Mouse (Mus musculus): ENCODE measurements around the gene Psmb3.

Gene Psmb3

DNA sequence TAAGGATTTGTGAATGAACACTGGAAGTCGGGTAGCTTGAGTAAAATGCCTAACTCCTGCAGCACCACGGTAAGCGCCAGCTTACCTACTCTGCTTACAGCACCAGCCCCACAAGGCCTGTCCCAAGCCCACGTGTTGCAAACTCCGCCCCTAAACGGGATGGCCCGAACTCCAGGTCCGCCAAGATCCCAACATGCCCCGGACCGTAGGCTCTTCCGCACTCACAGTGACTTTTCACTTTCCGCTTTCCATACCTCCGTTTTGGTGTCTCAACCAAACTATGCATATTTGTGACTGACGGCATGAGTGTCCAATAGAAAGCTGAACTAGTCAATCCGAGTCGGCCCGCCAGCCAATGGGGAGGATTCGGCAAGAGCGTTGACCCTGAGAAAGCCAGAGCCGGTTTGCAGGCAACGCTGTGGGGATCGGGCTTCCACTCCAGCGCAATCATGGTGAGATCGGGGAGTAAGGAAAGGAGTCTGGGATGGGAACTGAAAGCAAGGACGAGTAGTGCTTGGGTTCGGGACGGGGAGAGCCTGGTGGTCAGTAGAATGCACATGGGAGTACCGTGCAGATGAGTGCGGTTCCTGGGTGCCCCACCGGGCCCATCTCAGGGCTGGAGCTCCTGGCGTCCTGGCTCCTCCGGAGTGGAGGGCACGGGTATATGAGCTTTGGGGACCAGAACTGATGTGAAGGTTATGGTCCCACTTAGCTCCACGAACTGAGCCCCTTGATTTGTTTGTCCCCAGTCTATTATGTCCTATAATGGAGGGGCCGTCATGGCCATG, at the start of gene Psmb3:
Gene Psmb3, plus strand, starts transcription at position 361 of the 788 bp plus-strand sequence.
- CTCF ChIA-PET: interaction anchor here (0.6 kb wide), 1 partner anchor 338 kb away, joined by 3 read pairs; no protein-coding TSS in a partner anchor

DNA sequence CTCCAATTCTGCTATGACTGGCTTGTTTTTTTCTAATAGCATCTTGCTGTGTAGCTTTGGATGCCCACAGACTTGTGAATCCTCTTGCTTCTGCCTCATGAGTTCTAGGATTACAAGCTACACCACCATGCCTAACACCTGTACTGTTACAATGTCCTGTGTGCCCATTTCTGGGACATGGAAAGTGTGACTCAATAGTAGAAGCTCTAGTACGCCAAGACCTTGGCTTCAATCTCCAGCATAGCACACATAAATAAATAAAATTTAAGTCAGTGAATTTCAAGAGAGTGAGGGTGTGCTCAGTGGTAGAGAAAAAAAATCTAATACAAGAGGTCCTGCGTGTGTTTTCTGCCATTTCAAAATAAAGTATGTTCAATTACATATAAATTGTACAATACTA, 49.0 kb upstream of the Psmb3 start:
- CTCF ChIA-PET: interaction anchor here (1.6 kb wide), 1 partner anchor 36 kb away, joined by 3 read pairs; no protein-coding TSS in a partner anchor

GRCm38 (mm10) chr11:97656269-97656971, 46.8 kb upstream of the Psmb3 start:
- CTCF ChIA-PET: interaction anchor here (0.6 to 0.7 kb wide), 2 partner anchors 384 to 928 kb away, joined by 3 read pairs; no protein-coding TSS in a partner anchor

DNA sequence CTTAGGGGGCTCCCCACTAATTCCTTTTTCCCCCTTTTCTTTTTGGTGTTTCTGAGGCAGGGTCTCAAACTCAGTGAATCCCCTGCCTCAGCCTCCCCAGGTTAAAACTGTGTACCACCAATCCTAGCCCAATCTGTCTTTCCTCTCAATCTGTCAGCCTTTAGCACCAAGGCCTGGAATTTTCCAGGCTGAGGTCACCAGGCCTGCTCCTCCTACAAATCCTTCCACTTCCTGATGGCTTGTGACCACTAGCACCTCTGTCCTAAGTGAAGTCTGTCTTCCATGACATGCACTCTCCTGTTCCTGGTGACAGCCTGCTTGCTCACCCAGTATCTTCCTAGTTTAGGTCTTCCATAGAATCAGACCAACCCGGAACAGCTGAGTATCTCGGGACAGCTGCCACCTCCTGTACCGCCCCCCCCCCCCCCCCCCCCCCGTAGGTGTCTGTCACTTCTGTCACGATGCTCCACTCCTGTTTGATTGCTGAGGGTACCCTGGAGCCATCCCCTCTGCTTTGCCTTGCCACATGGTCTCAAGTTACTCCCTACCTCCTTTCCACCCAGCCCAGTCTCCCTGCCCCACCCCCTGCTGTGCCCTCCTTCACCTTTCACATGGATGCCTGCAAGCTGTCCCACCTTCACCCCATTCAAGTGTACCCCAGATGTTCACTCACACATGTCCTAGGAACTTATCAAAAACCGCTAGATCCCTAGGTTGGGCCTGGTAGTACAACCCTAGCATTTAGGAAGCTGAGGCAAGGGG, 45.8 kb upstream of the Psmb3 start:
- CTCF ChIA-PET: interaction anchor here (0.7 to 2.4 kb wide), 5 partner anchors 13 to 383 kb away, joined by 3 to 8 read pairs (median 4); no protein-coding TSS in a partner anchor

DNA sequence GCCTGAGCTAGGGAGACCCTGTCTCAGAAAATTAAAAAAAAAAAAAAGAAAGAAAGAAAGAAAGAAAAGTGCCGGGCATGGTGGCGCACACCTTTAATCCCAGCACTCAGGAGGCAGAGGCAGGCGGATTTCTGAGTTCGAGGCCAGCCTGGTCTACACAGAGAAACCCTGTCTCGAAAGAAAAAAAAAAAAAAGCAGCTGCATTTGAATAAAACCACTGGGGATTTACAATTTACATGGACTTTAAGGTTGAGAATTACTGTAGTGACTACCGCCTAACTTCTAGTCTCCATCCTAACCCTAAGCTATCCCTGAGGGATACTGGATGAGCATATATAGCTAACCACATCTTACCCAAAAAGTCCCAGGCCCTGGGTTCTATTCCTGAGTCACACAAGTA, 45.2 kb upstream of the Psmb3 start:
- CTCF ChIA-PET: interaction anchor here (0.7 to 2.4 kb wide), 4 partner anchors 13 to 242 kb away, joined by 3 to 8 read pairs (median 5); no protein-coding TSS in a partner anchor

GRCm38 (mm10) chr11:97658751-97659266, 44.4 kb upstream of the Psmb3 start:
- CTCF ChIA-PET: interaction anchor here (2.3 to 2.4 kb wide), 2 partner anchors 14 to 25 kb away, joined by 6 to 8 read pairs; no protein-coding TSS in a partner anchor

DNA sequence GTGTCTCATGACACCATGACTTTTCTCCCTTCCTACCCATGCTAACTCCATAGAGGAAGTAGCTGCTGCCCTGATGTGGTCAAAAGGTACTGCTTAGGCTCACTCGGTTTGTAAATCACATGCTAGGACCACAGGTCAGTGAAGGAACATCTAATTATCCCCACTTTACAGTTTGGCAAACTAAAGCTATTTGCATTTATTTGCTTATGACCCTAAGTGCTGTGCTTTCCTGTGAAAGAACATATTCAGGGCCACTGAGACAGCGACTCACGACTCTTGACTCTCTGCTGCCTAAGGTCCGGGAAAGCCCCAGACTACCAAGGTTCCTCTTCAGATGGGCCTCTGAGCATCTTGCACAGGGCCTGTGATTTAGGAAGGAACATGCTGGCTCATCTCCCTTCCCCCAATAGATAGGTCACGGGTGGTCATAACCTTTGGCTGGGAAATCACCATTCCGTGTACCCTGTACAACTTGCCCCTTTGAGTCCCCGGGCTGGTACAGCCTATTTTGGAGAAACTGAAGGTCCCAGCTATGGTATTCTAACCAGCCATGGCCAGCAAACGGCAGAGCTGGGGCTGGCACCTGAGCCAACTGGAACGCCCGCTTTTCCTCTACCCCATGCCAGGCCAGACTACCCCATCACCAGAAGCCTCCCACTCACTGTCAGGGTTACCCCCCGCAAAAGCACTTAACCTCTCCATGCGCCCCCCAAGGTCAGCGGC, 43.8 kb upstream of the Psmb3 start:
- CTCF ChIA-PET: interaction anchor here (2.3 to 2.4 kb wide), 2 partner anchors 15 to 25 kb away, joined by 6 to 8 read pairs; no protein-coding TSS in a partner anchor

- CTCF ChIA-PET: interaction anchor here (0.9 to 2.4 kb wide), 2 partner anchors 24 kb away, joined by 6 to 8 read pairs; no protein-coding TSS in a partner anchor
These were observed 43.0 kb upstream of the Psmb3 start for GRCm38 (mm10) chr11:97659990-97660714.

DNA sequence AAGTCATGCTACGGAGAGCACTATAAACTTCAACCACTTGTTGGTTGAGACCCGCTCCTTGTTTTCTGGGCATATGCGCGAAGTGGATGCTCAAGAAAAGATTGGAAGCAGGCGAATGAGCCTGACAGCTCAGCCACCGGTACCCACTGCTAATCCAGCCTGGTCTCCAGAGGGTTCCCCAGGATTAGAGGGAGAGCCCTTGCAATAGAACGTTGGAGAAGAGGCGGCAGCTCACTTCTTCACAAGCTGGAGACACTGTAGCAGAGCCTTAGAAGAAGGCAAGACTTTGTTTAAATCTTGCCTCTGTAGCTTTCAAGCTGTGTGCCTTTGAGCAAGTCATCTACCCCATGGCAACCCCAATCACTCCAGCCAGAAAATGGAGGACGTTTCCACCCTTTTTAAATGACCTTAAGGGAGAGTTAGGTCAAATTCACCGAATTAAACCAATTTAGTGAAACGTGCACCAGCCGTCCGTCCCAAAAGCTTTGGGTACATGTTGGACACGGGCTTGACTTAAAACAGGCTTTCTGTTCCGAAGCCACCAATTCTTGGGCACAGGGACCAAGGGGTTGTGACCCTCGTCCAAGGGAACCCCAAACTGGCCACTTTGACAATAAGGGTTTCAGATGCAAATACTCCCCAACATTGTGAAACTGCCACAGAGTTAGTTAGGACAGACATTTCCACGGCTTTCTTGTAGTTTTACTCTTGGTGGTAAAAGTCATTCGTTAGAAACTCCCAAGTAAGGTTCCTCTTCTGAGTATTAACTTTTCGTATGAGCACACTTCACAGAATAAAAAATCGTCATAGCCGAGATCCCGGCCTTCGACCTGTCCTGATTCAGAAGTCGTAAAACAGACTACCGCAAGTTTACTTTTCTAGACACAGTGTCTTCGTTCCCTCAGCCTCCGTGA, 42.2 kb upstream of the Psmb3 start:
- CTCF ChIA-PET: interaction anchor here (0.9 kb wide), 1 partner anchor 23 kb away, joined by 6 read pairs; no protein-coding TSS in a partner anchor

- CTCF ChIA-PET: no interaction called here
These were observed 41.5 kb upstream of the Psmb3 start for GRCm38 (mm10) chr11:97661648-97662133.

GRCm38 (mm10) chr11:97662207-97662892, 40.8 kb upstream of the Psmb3 start:
- CTCF ChIA-PET: interaction anchor here (0.5 kb wide), 1 partner anchor 349 kb away, joined by 11 read pairs; no protein-coding TSS in a partner anchor

DNA sequence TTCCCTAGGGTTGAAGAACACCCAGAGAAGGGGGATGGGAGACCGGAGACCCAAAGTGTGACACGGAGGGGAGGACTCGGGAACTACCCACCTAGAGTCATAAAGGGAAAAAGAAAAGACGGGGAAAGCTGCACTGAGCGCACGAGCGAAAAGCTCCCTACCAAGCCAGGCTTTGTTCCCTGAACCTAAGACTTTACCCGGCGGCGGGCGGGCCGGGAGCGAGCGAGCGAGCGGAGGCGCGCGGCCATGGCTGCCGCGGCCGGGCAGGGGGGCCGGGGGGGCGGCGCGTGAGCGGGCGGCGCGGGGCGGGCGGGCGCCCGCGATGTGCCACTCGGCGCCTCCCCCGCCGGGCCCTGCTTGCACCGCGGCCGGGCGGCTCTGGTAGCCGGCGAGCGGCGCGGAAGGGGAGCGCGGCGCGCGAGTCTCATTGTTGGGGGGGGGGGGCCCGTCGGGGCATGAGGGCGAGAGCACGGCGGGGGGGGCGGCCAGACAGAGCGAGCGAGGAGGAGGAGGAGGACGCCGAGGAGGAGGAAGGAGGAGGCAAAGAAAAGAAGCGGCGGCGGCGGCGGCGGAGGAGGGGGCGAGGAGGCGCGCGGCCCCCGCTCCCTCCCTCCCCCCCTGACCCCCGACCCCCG, 40.2 kb upstream of the Psmb3 start, which contains the start of gene Mllt6:
Gene Mllt6, plus strand, starts transcription at position 522 of the 635 bp plus-strand sequence.
- CTCF ChIA-PET: interaction anchor here (0.7 kb wide), 1 partner anchor 14 kb away, joined by 4 read pairs; no protein-coding TSS in a partner anchor

- CTCF ChIA-PET: interaction anchor here (0.6 to 0.7 kb wide), 3 partner anchors 13 to 119 kb away, joined by 4 to 5 read pairs (median 4); no protein-coding TSS in a partner anchor
These were observed 39.5 kb upstream of the Psmb3 start for GRCm38 (mm10) chr11:97663528-97664338.

DNA sequence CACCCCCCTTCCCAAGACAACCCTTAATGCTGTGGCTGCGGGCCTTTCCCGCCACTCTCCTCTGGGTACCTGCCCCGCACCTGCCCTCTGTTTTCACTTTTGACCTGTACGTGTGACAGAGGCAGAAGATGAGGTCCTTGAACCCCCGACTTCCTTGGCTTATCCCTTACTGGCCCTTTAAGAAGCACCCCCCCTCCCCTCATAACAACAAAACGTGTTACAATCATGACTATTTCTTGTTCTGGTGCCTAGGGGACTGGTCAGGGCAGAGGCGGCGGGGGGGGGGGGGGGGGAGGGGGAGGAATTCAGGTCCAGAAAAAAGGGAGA, 38.9 kb upstream of the Psmb3 start:
- CTCF ChIA-PET: interaction anchor here (0.6 to 0.7 kb wide), 2 partner anchors 18 to 58 kb away, joined by 4 to 6 read pairs; no protein-coding TSS in a partner anchor

GRCm38 (mm10) chr11:97664771-97665240, 38.4 kb upstream of the Psmb3 start:
- CTCF ChIA-PET: interaction anchor here (0.6 to 0.7 kb wide), 2 partner anchors 19 to 868 kb away, joined by 3 to 6 read pairs; no protein-coding TSS in a partner anchor

DNA sequence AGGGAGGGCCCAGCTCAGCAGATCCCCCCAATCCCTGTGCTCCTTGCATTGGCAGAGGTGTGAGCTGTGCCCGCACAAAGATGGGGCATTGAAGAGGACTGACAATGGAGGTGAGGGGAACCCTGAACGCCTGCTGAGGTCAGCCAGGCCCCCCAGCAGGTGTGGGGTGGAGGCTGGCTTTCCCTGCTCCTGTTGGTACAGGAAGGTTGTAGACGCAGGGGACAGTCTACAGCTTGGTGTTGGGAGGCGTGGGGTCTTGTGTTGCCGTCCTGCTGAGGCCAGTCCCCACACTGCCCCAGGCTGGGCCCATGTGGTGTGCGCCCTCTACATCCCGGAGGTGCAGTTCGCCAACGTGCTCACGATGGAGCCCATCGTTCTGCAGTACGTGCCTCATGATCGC, 37.8 kb upstream of the Psmb3 start:
- CTCF ChIA-PET: no interaction called here

Data from spleen, embryonic (tissue).